Mouse (Mus musculus): ENCODE data around the gene Gdpd5.
A peak's percentile ranks its signal among the peaks of the same experiment; 100 is the strongest.
"Not testable (repeated sequence)": the region's sequence is repeated elsewhere in the genome, so short reads cannot be mapped to it uniquely, and the experiment has no call there.

Gdpd5 gene

GRCm38 (mm10) chr7:99357201-99357600 lies 24.0 kb upstream of the Gdpd5 start:
- DNase-seq (ENCODE audit: low read depth, low spot score): no peak
- no peaks in the 10 kb centered on the region for H3K27me3 ChIP-seq (ENCODE audit: control insufficient read depth, insufficient read depth, low read length, poor library complexity, severe bottlenecking)
- no peaks in the 10 kb centered on the region for H3K36me3 ChIP-seq (ENCODE audit: control insufficient read depth, insufficient read depth, low read length, poor library complexity, severe bottlenecking)

DNA sequence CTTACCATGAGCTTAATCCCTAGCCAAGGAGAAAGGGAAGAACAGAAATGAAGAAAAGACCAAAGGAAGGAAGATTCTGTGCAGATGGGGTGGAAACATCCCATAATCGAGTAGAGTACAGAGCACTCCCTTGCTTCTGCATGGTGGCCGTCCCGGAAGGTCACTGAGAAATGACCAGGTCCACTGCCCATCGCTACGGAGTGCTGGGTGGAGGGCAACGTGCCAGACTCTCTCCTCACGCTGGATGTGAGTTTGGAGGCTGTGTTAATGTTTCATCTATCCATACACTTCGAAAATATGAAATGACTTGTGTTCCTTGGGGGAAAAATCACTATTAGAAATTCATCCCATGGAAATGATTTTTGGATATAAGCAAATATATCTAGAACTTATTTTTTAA lies 22.8 kb upstream of the Gdpd5 start:
- no peak for DNase-seq (ENCODE audit: low read depth, low spot score)
- no peaks in the 10 kb centered on the region for H3K36me3 ChIP-seq (ENCODE audit: control insufficient read depth, insufficient read depth, low read length, poor library complexity, severe bottlenecking)
- H3K27me3 ChIP-seq (ENCODE audit: control insufficient read depth, insufficient read depth, low read length, poor library complexity, severe bottlenecking): no peaks in the 10 kb centered on the region

- DNase-seq (ENCODE audit: low read depth, low spot score): no peak
- no peaks in the 10 kb centered on the region for H3K27me3 ChIP-seq (ENCODE audit: control insufficient read depth, insufficient read depth, low read length, poor library complexity, severe bottlenecking)
Observed at GRCm38 (mm10) chr7:99360021-99360802, 21.0 kb upstream of the Gdpd5 start.

DNA sequence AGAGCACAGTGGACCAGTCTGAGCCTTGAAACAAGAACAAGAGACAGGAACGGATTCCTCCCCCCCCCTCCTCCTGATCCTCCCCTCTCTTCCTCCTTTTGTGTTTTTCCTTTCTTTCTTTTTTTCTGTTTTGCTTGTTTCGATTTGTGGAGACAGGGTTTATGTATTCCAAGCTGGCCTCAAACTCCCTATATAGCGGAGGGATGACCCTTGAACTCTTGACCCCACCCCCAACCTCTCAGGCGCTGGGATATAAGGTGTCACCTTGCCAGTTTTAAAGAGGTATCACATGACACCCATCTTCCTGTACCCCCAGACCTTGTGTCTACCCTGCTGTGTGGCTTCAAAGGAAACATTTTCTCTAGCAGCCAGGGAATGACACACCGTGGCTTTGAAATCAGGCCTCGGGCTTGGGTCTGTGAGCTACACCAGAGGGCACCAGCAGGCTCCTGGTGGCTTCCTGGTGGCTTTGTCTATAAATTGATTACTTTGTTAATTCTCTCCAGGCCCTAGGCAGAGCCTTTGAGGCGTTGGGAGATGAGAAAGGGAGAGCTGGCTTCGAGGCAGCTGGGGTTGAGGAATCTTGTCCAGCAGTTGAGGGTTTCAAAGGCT lies 20.3 kb upstream of the Gdpd5 start:
- DNase-seq (ENCODE audit: low read depth, low spot score): no peak
- no peaks in the 10 kb centered on the region for H3K27me3 ChIP-seq (ENCODE audit: control insufficient read depth, insufficient read depth, low read length, poor library complexity, severe bottlenecking)
- H3K36me3 ChIP-seq (ENCODE audit: control insufficient read depth, insufficient read depth, low read length, poor library complexity, severe bottlenecking): no peaks in the 10 kb centered on the region

More at GRCm38 (mm10) chr7:99360021-99360802, 21.0 kb upstream of the Gdpd5 start:
- H3K36me3 ChIP-seq (ENCODE audit: control insufficient read depth, insufficient read depth, low read length, poor library complexity, severe bottlenecking): no peaks in the 10 kb centered on the region

DNA sequence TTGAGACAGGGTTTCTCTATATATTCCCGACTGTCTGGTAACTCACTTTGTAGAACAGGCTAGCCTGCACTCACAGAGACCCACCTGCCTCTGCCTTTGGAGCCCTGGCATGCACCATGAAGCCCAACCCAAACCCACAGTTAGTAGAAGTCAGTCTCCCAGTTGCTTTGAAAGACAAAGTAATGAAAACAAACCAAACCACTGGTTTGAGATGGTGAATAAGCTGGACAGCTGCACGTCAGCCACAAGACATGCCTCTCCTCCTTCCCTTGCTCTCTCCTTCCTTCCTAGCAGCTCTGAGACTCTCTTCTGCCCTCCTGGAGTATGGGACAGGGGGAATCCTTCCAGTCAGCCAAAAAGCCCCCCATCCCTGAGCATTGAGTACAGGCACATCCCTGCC lies 19.1 kb upstream of the Gdpd5 start:
- no peak for DNase-seq (ENCODE audit: low read depth, low spot score)
- Histone ChIP-seq H3K27me3 (ENCODE audit: control insufficient read depth, insufficient read depth, low read length, poor library complexity, severe bottlenecking) (no peaks in the 10 kb centered on the region), H3K36me3 (ENCODE audit: control insufficient read depth, insufficient read depth, low read length, poor library complexity, severe bottlenecking) (no peaks in the 10 kb centered on the region)

- peak; percentile 54 for DNase-seq (ENCODE audit: low read depth, low spot score)
- no peaks in the 10 kb centered on the region for H3K36me3 ChIP-seq (ENCODE audit: control insufficient read depth, insufficient read depth, low read length, poor library complexity, severe bottlenecking)
- no peaks in the 10 kb centered on the region for H3K27me3 ChIP-seq (ENCODE audit: control insufficient read depth, insufficient read depth, low read length, poor library complexity, severe bottlenecking)
Observed at GRCm38 (mm10) chr7:99365069-99365468, 16.1 kb upstream of the Gdpd5 start.

DNA sequence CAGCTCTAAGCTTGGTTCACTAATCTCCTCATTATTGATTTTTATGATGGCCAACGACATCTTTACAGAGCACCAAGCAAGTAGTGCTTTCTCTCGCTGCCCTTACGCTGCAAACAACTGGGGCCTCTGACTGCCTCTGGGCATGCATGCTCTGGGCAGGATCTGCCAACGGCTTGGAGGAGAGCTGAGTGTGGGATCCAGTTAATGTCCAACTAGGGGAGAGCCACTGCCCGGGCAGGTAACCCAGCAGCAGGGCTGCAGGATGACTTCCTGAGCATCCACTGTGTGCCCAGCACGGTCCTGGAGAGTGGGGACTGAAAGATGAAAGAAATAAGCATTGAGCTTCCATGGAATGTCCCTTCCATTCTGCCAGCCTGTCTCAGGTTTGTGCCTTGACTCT lies 14.5 kb upstream of the Gdpd5 start:
- no peaks in the 10 kb centered on the region for H3K36me3 ChIP-seq (ENCODE audit: control insufficient read depth, insufficient read depth, low read length, poor library complexity, severe bottlenecking)
- DNase-seq (ENCODE audit: low read depth, low spot score): no peak
- no peaks in the 10 kb centered on the region for H3K27me3 ChIP-seq (ENCODE audit: control insufficient read depth, insufficient read depth, low read length, poor library complexity, severe bottlenecking)

DNA sequence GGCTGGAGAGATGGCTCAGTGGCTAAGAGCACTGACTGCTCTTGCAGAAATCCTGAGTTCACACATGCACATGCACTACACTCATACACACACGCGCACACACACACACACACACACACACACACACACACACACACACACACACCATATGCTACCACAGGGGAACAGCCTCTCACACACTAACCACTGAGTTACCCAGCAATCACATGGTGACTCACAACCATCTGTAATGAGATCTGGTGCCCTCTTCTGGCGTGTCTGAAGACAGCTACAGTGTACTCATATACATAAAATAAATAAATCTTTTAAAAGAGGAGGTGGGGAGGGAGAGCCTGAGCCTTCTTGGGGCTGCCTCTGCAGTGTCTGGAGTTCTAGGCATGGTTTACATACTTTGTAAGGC lies 6.9 kb upstream of the Gdpd5 start:
- H3K36me3 ChIP-seq (ENCODE audit: control insufficient read depth, insufficient read depth, low read length, poor library complexity, severe bottlenecking); H3K27me3 ChIP-seq (ENCODE audit: control insufficient read depth, insufficient read depth, low read length, poor library complexity, severe bottlenecking): not testable (repeated sequence)
- peak; percentile 14 for DNase-seq (ENCODE audit: low read depth, low spot score)

DNA sequence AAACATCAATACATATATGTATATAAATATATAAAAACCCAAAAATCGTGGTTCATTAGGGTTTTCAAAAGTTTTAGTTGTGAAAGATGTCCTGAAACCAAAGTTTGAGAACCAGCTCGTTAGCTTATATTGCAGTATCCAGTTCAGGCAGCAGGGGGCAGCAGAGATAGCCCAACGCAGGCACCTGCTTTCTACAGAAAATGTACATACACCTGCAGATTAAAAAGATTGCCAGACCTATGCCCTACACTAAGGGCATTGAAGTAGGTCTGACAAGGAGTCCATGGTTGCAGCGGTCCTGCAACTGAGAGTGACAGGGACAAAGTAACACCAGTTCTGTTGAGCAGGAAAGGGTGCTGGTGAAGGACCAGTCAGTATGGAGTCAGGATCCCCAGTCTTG lies 5.8 kb upstream of the Gdpd5 start:
- DNase-seq (ENCODE audit: low read depth, low spot score): peak; percentile 86
- Histone ChIP-seq H3K36me3 (ENCODE audit: control insufficient read depth, insufficient read depth, low read length, poor library complexity, severe bottlenecking) (no peaks in the 10 kb centered on the region), H3K27me3 (ENCODE audit: control insufficient read depth, insufficient read depth, low read length, poor library complexity, severe bottlenecking) (no peaks in the 10 kb centered on the region)

DNA sequence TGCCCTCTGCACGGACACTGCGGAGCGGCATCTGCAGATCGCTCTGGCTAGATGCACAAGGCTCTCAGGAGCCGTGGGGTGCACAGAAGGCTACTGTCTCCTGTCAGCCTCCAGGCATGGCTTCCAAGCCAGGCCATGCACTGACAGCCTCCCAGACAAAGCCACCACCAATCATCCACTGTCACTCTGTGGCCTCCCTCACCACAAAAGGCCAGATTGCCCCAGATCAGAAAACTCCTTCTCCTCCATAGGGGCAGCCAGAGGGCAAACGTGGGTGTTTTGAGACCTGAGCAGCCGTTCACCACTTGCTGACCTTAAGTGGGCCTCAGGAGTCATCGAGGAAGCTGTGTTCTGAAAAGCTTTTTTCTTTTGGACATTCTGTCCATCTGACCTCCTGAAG lies 2.3 kb upstream of the Gdpd5 start:
- no peak for DNase-seq (ENCODE audit: low read depth, low spot score)
- no peaks in the 10 kb centered on the region for H3K27me3 ChIP-seq (ENCODE audit: control insufficient read depth, insufficient read depth, low read length, poor library complexity, severe bottlenecking)
- no peaks in the 10 kb centered on the region for H3K36me3 ChIP-seq (ENCODE audit: control insufficient read depth, insufficient read depth, low read length, poor library complexity, severe bottlenecking)

GRCm38 (mm10) chr7:99380491-99381213 lies 562 bp upstream of the Gdpd5 start:
- peak; percentile 43 for DNase-seq (ENCODE audit: low read depth, low spot score)
- Histone ChIP-seq H3K27me3 (ENCODE audit: control insufficient read depth, insufficient read depth, low read length, poor library complexity, severe bottlenecking) (no peaks in the 10 kb centered on the region), H3K36me3 (ENCODE audit: control insufficient read depth, insufficient read depth, low read length, poor library complexity, severe bottlenecking) (no peaks in the 10 kb centered on the region)

- DNase-seq (ENCODE audit: low read depth, low spot score): peak; percentile 23
- Histone ChIP-seq H3K27me3 (ENCODE audit: control insufficient read depth, insufficient read depth, low read length, poor library complexity, severe bottlenecking) (no peaks in the 10 kb centered on the region), H3K36me3 (ENCODE audit: control insufficient read depth, insufficient read depth, low read length, poor library complexity, severe bottlenecking) (no peaks in the 10 kb centered on the region)
Observed at GRCm38 (mm10) chr7:99382088-99383000, 1.1 kb downstream of the Gdpd5 start.

DNA sequence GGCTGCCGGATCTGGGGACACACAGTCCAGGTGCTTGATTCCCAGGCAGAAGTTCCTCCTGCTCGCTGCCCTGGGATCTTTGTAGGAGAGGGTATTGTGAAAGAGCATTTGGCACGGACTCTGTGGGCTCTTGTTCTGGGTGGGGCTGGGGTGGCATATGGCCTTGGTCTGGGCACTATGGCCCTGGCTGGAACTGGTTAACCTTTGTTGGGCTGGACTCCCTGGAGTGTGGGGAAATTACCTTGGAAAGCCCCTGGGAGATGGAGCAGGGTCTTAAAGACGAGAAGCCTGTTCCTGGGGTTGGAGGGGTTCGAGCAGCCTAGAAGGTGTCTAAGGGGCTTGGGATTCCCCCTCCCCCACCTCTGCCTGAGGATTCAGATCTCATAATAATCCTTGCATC lies 2.0 kb downstream of the Gdpd5 start:
- Histone ChIP-seq H3K27me3 (ENCODE audit: control insufficient read depth, insufficient read depth, low read length, poor library complexity, severe bottlenecking) (no peaks in the 10 kb centered on the region), H3K36me3 (ENCODE audit: control insufficient read depth, insufficient read depth, low read length, poor library complexity, severe bottlenecking) (no peaks in the 10 kb centered on the region)
- DNase-seq (ENCODE audit: low read depth, low spot score): no peak

GRCm38 (mm10) chr7:99384101-99384611 lies 2.9 kb downstream of the Gdpd5 start:
- Histone ChIP-seq H3K27me3 (ENCODE audit: control insufficient read depth, insufficient read depth, low read length, poor library complexity, severe bottlenecking) (no peaks in the 10 kb centered on the region), H3K36me3 (ENCODE audit: control insufficient read depth, insufficient read depth, low read length, poor library complexity, severe bottlenecking) (no peaks in the 10 kb centered on the region)
- DNase-seq (ENCODE audit: low read depth, low spot score): no peak
